Mouse (Mus musculus) thymus, postnatal 4 days (tissue): ENCODE measurements at regions not wholly inside any gene's neighbourhood (a gene's known extent, or its start where the extent isn't known, plus 50 kb on each side); places are given as distances from the start of the nearest gene placed in this dataset.

ENCODE experiments used
- DNase-seq: peaks from one replicate; pipeline ENCODE4 v3.0.0; 2021

- DNase-seq, result no peak
These were observed 561.8 kb downstream of the Smarca1 start for GRCm38 (mm10) chrX:47330969-47331368.

GRCm38 (mm10) chrX:47328817-47329216 is 564.0 kb downstream of the Smarca1 start:
- no peak for DNase-seq

- no peak for DNase-seq
These were observed 577.0 kb downstream of the Smarca1 start for GRCm38 (mm10) chrX:47315810-47316209.

GRCm38 (mm10) chrX:47307140-47307539 is 585.6 kb downstream of the Smarca1 start:
- DNase-seq, result no peak

- DNase-seq, result no peak
These were observed 589.2 kb downstream of the Smarca1 start for GRCm38 (mm10) chrX:47303547-47303946.

- DNase-seq, result peak; percentile 11
These were observed 600.1 kb downstream of the Smarca1 start for GRCm38 (mm10) chrX:47292548-47293147.
